Mouse (Mus musculus) layer of hippocampus, adult 2 months (tissue): ENCODE measurements at regions not wholly inside any gene's neighbourhood (a gene's known extent, or its start where the extent isn't known, plus 50 kb on each side); places are given as distances from the start of the nearest gene placed in this dataset.

Experiments used
- DNase-seq, 2 experiments: peaks; one replicate each; pipeline ENCODE4 v3.0.0; 2022; ENCODE audit warnings: low spot score in 2 of 2
- H3K27ac ChIP-seq: fragments of 200-600 bp; 2 replicates; pipeline ENCODE4 v1.8.1; 2022
- H3K4me3 ChIP-seq: fragments of 200-600 bp; 2 replicates; pipeline ENCODE4 v1.8.1; 2022; ENCODE audit warnings: mild to moderate bottlenecking
- CTCF ChIP-seq: fragments of 200-600 bp; conservative IDR thresholded peaks from 2 replicates; pipeline ENCODE4 v1.8.1; 2022; ENCODE audit warnings: antibody characterized with exemption, mild to moderate bottlenecking, moderate library complexity

GRCm38 (mm10) chr7:115153764-115154509 is 410.4 kb downstream of the Insc start:
- no peak for TF ChIP-seq CTCF
- DNase-seq = no peak
- Histone ChIP-seq H3K27ac (no peak overlapping the region), H3K4me3 (no peak overlapping the region)

- no peak overlapping the region for H3K27ac ChIP-seq
- no peak overlapping the region for H3K4me3 ChIP-seq
- no peak for DNase-seq
- no peak for TF ChIP-seq CTCF
Observed at GRCm38 (mm10) chr7:115170023-115170422, 426.5 kb downstream of the Insc start.

GRCm38 (mm10) chr7:115170439-115170838 is 426.9 kb downstream of the Insc start:
- H3K4me3 ChIP-seq = no peak overlapping the region
- DNase-seq = peak; percentile 35 to 49
- 0 out of 2 replicates have a peak, but pooled peaks have one; percentile 21 for TF ChIP-seq CTCF
- H3K27ac ChIP-seq = no peak overlapping the region

- Histone ChIP-seq H3K27ac (no peak overlapping the region), H3K4me3 (no peak overlapping the region)
- no peak for DNase-seq
- TF ChIP-seq CTCF = no peak
Observed at GRCm38 (mm10) chr7:115192482-115192881, 449.0 kb downstream of the Insc start.

- Histone ChIP-seq H3K4me3 (no peak overlapping the region), H3K27ac (no peak overlapping the region)
- peak in 1 of 2 experiments; percentile 2 for DNase-seq
Observed at GRCm38 (mm10) chr7:115192992-115193761, 449.7 kb downstream of the Insc start.

GRCm38 (mm10) chr7:115204916-115205315 is 461.4 kb downstream of the Insc start:
- H3K27ac ChIP-seq = no peak overlapping the region
- TF ChIP-seq CTCF = no peak
- no peak for DNase-seq
- H3K4me3 ChIP-seq = no peak overlapping the region

More at GRCm38 (mm10) chr7:115192992-115193761, 449.7 kb downstream of the Insc start:
- no peak for TF ChIP-seq CTCF

GRCm38 (mm10) chr7:115206479-115207134 is 463.1 kb downstream of the Insc start:
- DNase-seq = no peak
- no peak overlapping the region for H3K27ac ChIP-seq
- no peak for TF ChIP-seq CTCF
- no peak overlapping the region for H3K4me3 ChIP-seq

GRCm38 (mm10) chr7:115208781-115209180 is 465.3 kb downstream of the Insc start:
- no peak overlapping the region for H3K27ac ChIP-seq
- no peak overlapping the region for H3K4me3 ChIP-seq
- DNase-seq = no peak
- TF ChIP-seq CTCF = no peak

GRCm38 (mm10) chr7:115210012-115210411 is 466.5 kb downstream of the Insc start:
- no peak for TF ChIP-seq CTCF
- no peak overlapping the region for H3K27ac ChIP-seq

GRCm38 (mm10) chr7:115216838-115217237 is 473.3 kb downstream of the Insc start:
- peak; percentile 88 for TF ChIP-seq CTCF

More at GRCm38 (mm10) chr7:115210012-115210411, 466.5 kb downstream of the Insc start:
- DNase-seq = no peak
- no peak overlapping the region for H3K4me3 ChIP-seq

GRCm38 (mm10) chr7:115217255-115217654 is 473.8 kb downstream of the Insc start:
- Histone ChIP-seq H3K4me3 (peak overlapping the region; percentile 40), H3K27ac (peak overlapping the region; percentile 43; the same call in 1 of the 2 replicates)
- no peak for DNase-seq
- no peak for TF ChIP-seq CTCF

More at GRCm38 (mm10) chr7:115216838-115217237, 473.3 kb downstream of the Insc start:
- Histone ChIP-seq H3K27ac (peak overlapping the region; percentile 43; the same call in 1 of the 2 replicates), H3K4me3 (peak overlapping the region; percentile 40)
- peak; percentile 77 to 84 for DNase-seq

GRCm38 (mm10) chr7:115217712-115218111 is 474.2 kb downstream of the Insc start:
- DNase-seq = no peak
- no peak for TF ChIP-seq CTCF
- no peak overlapping the region for H3K27ac ChIP-seq
- no peak overlapping the region for H3K4me3 ChIP-seq

GRCm38 (mm10) chr7:115218596-115219180 is 475.2 kb downstream of the Insc start:
- no peak overlapping the region for H3K27ac ChIP-seq
- TF ChIP-seq CTCF = no peak
- H3K4me3 ChIP-seq = no peak overlapping the region
- no peak for DNase-seq
